Mouse (Mus musculus) left cerebral cortex, postnatal 4 days (tissue): ENCODE measurements around the gene Raver2. TPM values are rescaled to one million over a fixed set of nuclear protein-coding genes. Genes with fewer than 3 reads are reported as not detected.

Experiments used
- DNase-seq: peaks from one replicate; pipeline ENCODE4 v3.0.0-alpha.2; 2022
- intact Hi-C: fragments of 180-260 bp; cut with DNase I; formaldehyde crosslinking; loops from one replicate; pipeline ENCODE4 v1.15.1; 2025
- total RNA-seq, 2 experiments: library from RNA; stranded (reverse); gene quantifications; 2 replicates each; pipeline ENCODE4 v1.2.3; 2021

Raver2 gene
- total RNA-seq, 2 experiments from 2014 or later: 23.1 to 24.6 TPM

- intact Hi-C loops: no loop called here
- peak; percentile 38 for DNase-seq
Observed at GRCm38 (mm10) chr4:101168189-101168778, 99.5 kb downstream of the Raver2 start.

DNA sequence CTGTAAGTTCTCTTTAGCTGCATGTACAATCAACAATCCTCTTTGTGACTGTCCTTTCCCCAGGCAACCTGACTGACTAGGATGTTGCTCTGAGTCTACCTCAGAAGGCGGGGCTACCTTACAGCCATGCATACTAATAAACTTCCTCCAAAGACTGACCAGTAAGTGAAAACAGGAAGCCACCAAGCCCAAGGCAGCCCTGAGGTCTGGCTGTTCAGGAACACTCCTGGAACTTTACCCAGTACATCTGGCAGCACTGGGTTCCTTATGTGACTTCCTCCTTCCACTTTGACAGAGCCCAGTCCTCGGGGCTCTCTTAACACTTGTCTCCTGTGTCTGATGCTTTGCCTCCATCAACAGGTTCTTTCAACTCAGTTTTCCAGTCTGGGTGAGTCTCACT is 104.0 kb downstream of the Raver2 start:
- no peak for DNase-seq
- intact Hi-C loops: no loop called here

DNA sequence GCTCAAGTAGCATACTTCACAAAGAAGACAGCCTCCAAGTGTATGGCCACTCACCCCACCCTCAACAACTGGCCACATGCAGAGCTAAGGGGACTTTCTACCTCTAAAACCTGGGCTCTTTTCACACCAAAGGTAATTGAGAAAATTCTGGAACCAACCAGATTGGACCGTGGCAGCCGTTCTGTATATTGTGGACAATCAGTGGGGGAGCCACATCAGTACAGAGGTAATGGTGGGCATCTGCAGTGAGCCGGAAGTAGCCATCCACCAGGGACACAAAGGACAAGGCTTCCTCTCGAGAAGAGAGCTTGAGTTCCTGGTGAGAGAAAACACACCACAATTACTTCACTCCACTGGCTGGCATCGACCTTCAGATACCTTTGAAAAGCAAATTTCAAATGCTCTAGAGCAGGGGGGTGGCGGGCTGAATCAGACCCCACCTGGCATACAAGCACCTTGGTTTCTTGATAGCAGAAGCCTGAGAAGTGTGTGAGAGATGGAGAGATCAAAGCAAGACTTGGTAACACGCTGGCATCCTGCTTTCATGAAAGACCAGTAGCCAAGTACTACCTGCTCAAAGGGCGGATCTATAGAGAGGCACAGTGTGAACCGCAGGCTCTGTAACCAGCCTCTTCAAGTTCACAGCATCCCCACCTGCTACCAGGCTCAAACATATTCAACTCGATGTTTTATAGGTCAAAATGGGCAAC is 106.3 kb downstream of the Raver2 start:
- intact Hi-C loops: no loop called here
- no peak for DNase-seq

DNA sequence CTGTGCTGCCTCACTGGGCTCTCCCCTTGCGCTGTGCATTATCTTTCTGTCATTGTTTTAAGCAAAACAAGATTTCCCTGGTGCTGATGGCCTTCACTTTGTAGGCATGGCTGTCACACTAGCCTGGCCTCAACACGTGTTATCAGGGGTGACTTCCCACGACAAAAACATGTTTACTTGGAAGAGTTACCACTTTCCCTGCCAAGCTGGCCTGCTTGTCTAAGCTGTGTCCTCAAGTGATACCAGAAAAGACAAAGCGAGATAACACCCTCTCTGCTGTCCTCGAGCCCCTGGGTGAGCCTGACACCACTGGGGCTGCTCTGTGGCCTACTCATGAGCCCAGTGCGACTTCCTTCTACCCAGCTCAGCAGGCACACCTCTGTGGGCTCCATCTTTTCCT is 107.3 kb downstream of the Raver2 start:
- intact Hi-C loops: no loop called here
- DNase-seq: no peak

DNA sequence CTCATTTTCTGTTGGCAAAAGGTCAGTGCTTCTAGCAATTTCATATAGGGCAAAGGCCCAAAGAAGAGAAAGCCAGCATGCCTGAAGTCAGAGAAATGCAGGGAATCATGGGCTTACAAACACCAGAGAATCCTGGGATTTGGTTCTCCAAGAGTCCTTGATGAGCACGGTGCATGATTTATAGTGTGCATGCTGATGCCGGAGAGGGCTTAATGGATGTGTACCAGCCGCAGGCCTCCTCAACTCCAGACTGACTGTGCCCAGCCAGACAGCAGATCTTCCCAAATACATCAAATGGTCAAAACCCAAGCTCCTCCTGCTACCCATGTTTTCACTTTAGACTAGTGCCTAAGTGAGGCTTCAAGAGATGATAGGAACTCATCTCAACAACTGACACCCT is 109.0 kb downstream of the Raver2 start:
- DNase-seq: no peak

DNA sequence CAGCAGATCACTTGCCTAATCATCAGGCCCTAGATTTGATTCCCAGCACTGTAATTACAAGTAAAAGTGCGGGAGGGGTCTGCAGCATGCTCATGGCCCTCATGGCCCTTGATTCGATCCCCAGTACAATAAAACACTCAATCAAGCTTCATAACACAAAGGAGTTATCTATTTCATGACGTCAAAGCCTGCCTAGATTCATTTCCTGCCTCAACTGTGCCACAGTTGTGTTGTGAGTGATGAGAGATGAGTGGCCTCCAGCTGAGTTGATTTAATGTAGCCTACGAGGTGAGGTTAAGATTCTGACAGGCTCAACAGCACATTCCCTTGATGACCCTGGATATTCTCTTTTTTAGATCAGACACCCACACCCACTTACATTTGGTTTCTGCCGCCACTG is 110.3 kb downstream of the Raver2 start:
- intact Hi-C loops: no loop called here
- no peak for DNase-seq

More for the DNA sequence above, 109.0 kb downstream of the Raver2 start:
- intact Hi-C loops: no loop called here

DNA sequence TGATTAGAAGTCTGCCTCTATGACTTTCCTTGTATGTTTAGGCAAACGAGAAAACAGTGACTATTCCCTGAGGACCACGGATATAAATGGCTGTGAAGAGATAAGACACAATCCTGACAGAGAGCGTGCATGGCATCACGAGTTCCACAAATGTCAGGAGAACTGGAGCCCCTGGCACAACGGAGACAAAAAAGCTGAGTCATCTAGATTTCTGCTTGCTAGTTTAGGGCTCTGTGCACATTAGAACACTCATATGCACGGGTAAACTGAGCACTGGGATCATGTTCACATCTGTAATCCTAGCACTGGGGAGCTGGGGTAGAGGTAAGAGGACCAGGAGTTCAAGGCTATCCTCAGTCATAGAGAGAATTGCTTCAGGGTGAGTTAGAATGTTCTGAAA is 111.1 kb downstream of the Raver2 start:
- no peak for DNase-seq
- intact Hi-C loops: no loop called here

DNA sequence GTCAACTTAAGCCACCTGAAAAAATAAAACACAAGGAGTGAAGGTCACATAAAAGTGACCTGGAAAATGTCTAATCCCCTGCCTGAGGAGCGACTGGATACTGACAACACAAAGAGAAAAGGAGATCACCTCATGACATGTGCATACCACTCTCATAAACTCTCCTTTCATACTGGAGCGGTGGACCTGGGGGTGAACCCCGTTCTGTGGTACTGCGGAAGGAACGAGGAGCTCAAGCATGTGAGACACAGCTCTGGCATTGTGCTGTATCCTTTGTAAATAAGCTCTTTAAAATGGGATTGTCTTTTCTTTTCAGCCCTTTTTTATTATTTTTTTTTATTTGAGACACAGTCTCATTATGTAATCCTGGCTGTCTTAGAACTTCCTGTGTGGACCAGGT is 111.9 kb downstream of the Raver2 start:
- no peak for DNase-seq
- intact Hi-C loops: no loop called here

DNA sequence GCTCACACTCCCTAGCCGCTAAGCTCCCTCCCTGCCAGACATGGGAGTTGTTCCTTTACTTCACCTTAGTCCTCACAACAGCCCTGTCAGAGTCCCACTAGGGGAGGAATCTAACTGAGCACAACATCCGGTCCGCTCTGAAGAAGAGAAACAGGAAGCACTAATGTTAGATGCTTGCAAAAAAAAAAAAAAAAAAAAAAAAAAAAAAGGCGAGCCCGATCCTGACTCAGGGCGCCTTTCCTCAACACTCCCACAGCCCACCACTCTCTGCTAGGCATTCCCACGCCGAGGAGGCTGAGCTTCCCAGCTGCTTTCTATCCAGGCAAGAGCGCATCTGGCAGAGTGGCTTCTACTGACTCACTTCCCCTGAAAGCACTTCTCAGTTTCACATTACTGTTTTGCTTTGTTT is 113.8 kb downstream of the Raver2 start:
- intact Hi-C loops: no loop called here
- no peak for DNase-seq

- intact Hi-C loops: no loop called here
- no peak for DNase-seq
Observed at GRCm38 (mm10) chr4:101185216-101185615, 116.4 kb downstream of the Raver2 start.

DNA sequence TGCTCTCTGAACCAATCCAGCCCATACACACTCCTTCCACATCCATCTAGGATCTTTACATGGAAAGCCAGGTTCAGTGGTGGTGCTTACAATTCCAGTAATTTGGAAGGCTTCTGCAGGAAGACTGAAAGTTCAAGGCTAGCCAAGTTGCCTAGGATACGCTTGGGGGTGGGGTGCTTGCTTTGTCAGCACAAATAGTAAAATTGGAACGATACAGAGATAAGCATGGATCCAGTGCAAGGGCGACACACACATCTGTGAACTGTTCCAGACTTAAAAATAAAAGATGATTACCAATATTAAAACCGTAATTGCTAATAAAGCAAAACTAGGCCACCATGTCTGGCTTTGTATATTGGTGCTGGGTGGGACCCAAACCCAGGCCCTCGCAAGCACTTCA is 117.8 kb downstream of the Raver2 start:
- no peak for DNase-seq
- intact Hi-C loops: no loop called here

DNA sequence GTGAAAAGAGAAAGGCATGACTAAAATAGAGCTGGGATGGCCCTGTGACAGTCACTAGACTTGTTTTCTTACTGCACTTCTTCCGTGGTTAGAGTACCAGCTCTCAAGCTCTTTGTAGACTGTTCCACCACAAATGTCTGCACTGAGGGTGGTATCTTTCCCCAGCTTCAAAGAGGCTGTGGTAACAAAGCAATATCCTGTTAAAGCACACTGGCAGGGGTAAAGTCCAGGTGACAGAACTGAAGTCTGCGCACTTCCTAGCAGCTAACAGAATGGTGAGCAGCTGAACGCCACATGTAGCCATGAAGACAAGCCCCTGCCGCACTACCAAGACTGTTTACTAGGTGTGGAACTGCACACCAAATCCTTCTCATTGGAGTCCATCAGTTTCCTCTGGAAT is 118.6 kb downstream of the Raver2 start:
- DNase-seq: no peak
- intact Hi-C loops: no loop called here

DNA sequence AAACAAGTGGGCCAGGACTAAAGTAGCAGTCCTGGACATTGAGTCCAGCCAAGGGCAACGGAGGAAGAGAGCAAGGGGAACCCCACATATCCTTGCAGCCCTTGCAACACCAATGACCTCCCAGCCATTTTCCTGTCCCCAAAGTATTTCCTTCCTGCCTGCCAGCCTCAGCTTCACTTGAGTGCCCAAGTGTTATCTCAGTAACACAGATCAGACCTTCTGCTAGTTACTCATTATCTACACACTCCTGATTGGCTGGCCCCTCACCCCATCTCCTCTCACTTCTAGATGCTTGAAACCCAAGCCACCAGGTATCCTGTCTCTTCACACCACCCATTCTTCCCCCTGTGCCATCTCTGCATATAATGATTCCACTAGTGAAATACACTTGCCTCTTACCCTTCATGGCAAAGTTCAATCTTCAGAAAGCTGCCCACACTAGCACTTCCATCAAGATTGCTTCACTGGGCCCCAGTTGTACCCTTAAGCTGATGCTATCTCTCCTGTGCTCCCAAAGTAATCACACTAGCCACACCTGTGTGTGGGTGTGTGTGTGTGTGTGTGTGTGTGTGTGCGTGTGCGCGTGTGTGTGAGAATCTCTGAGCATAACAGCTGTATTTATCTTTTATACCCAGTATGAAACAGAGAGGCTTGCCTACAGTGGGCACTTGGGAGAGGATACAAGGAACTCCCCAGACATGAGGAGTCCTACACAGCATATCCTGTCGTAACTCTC is 123.6 kb downstream of the Raver2 start:
- intact Hi-C loops: no loop called here
- no peak for DNase-seq

DNA sequence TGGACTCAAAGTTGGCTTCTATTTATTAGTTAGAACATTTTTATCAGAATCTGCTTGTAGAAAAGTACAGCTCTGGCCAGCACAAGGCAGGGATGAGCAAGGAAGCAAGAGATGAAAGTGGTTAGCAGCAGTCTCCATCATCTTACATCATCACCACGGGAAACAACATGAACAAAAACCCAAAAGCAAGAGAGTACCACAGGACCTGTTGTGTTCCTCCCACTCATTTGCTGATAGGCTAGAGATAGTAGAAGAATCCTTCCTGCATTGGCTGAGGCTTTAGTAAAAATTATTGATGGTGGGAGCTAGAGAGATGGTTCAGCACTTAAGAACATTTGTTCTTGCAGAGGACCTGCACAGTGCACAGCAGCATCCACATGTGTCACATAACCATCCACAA is 125.4 kb downstream of the Raver2 start:
- DNase-seq: no peak
- intact Hi-C loops: no loop called here

DNA sequence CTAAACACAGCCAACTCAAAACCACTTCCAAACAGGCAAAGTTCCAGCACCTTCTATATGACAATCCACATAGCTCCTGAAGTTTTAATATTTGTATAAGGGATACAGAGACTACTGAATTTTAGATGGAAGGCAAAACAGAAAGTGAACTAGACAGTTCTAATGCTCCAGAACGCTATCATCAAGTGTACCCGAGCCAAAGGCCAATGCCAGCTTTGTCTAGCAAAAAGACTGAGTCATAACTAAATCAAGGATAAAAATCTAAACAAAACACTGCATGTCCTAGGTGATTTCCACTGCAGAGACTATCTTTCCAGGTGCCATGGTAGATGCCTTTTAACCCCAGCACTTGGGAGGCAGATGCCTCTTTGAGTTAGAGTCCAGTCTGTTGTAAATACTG is 127.6 kb downstream of the Raver2 start:
- DNase-seq: no peak
- intact Hi-C loops: no loop called here

DNA sequence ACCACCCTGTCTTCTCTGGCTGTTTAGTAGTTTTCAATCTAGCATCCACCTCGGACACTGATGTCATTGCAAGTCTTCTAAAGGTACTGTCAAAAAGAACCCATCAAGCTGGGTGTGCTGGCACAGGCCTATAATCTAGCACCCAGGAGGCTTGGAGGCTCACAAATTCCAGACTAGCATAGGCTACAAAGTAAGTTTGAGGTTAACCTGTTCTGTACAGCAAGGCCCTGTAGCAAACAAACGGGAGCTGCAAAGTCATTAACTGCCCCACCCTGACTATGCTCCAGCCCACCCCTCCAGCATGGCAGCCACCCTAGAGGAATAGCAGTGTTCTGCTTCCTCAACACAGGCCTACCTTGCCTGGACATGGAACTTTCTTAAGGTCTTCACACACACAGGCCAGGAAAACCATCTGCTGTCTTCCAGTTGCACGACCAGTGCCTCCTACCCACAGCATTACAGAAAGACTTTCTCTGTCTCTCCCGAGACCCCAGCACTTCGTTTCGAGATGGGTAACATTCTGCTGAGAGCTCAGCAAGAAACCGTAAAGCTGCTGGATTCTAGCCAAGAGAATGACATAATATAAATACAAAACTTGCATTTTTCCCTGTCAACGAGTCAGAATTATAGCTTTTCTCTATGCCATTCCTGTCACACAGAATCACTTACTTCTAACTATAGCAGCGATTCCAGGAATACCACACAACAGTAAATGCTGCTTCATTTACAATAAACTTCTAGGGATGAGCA is 128.8 kb downstream of the Raver2 start:
- no peak for DNase-seq
- intact Hi-C loops: no loop called here

DNA sequence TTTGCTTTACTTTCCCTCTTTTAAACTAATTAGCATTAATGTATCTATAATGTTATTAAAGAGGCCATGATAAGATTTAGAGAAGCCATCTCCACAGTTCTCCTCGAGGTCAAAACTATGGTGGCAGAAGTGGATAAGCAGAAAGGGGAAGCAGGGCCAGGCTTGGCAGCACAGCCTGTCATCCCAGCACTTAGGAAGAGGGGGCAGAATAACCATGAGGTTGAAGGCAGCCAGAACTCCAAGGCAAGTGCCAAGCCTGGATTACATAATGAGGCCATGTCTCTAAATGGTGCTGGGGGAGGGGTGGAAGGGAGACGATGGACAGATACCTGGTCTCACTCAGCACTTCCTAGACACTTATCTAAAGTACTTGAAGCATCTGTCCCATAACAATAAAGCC is 129.6 kb downstream of the Raver2 start:
- intact Hi-C loops: no loop called here
- peak; percentile 63 for DNase-seq

DNA sequence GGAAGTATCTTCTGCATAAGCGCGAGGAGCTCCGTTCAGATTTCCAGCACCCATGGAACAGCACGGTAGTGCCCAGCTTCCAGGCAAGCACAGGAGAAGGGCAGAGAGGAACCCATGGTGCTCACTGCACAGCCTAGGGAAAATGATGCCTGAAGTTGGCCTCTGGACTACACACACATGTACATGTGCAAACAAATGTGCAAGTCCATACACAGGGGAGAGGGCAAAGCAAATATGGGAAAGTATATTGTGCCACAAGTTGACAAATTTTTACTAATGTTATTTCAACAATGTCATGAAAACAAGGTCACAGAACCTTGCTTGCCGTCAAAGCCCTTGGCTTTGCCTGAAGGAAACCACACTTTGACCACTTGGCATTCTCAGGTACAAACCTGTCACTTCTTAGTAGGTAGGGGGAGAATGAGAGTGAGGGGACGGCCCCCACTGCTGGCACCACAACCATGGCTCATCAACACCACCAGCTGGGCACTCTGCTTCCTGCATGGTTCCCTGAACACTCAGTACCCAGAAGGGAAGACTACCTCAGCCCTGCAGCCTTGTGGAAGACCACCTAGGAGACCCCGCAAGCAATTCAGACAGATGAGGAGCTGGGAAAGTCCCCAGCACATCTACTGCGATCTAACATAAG is 130.8 kb downstream of the Raver2 start:
- intact Hi-C loops: loop anchor here (10.0 kb wide), 1 partner anchor 65 kb away; the partner anchor contains the start of gene Jak1
- DNase-seq: no peak
